Mouse (Mus musculus): ENCODE results near the gene Fbxl17.

GRCm38 (mm10) chr17:63086526-63086925 lies 413.3 kb downstream of the Fbxl17 start:
- no peak for TF ChIP-seq POLR2A (IDR thresholded peaks at IDR 0.05; ENCODE audit: low read depth, low read length)
- no peak for TF ChIP-seq CTCF (IDR thresholded peaks at IDR 0.05; ENCODE audit: borderline replicate concordance, insufficient read depth, low read length)

All from embryonic fibroblast, embryonic 13.5 days (primary cell).